Mouse (Mus musculus) intestine, postnatal 0 days (tissue): ENCODE data around the gene Aldh2. TPM values are rescaled to one million over a fixed set of nuclear protein-coding genes. Genes with fewer than 3 reads are reported as not detected.

Experiments used
- ATAC-seq: fragments of 200-750 bp; cut with Nextera tagmentation; 2 replicates; pipeline ENCODE4 v1.8.0; 2017; ENCODE audit warnings: mild to moderate bottlenecking, moderate TSS enrichment, moderate library complexity
- H3K27ac ChIP-seq: fragments of 300-500 bp; sonication (generic); 2 replicates; pipeline ENCODE4 v1.5.1; 2014; ENCODE audit warnings: mild to moderate bottlenecking, low read depth, low read length, moderate library complexity
- H3K27me3 ChIP-seq: fragments of 300-500 bp; sonication (generic); replicated peaks from 2 replicates; pipeline ENCODE4 v1.6.1; 2014; ENCODE audit warnings: low read length, mixed read lengths; ENCODE audit not compliant: control insufficient read depth, insufficient read depth
- H3K36me3 ChIP-seq: fragments of 300-500 bp; sonication (generic); 2 replicates; pipeline ENCODE4 v1.6.1; 2014; ENCODE audit warnings: mild to moderate bottlenecking, moderate library complexity; ENCODE audit not compliant: control insufficient read depth, insufficient read depth
- H3K4me1 ChIP-seq: fragments of 300-500 bp; sonication (generic); replicated peaks from 2 replicates; pipeline ENCODE4 v1.6.1; 2014; ENCODE audit warnings: antibody characterized with exemption, low read length, mixed read lengths; ENCODE audit not compliant: control insufficient read depth, insufficient read depth
- H3K4me2 ChIP-seq: fragments of 300-500 bp; sonication (generic); replicated peaks from 2 replicates; pipeline ENCODE4 v1.6.1; 2014; ENCODE audit warnings: low read depth, mild to moderate bottlenecking, moderate library complexity
- H3K4me3 ChIP-seq: fragments of 300-500 bp; sonication (generic); 2 replicates; pipeline ENCODE4 v1.5.1; 2014; ENCODE audit warnings: low read depth, low read length
- H3K9ac ChIP-seq: fragments of 300-500 bp; sonication (generic); 2 replicates; pipeline ENCODE4 v1.6.1; 2014; ENCODE audit warnings: mild to moderate bottlenecking, low read depth, low read length
- H3K9me3 ChIP-seq: fragments of 300-500 bp; sonication (generic); 2 replicates; pipeline ENCODE4 v1.6.1; 2016; ENCODE audit warnings: mixed run types; ENCODE audit not compliant: control insufficient read depth
- CTCF ChIP-seq: sonication (generic); IDR thresholded peaks from 2 replicates; pipeline ENCODE4 v1.5.1; 2016; ENCODE audit warnings: low read depth, mild to moderate bottlenecking, control low read depth, antibody characterized with exemption, moderate library complexity
- WGBS: fragments of 180-500 bp; shearing (Covaris S2); extraction: QIAGEN DNeasy Blood & Tissue Kit; methylation state at CpG from one replicate; pipeline ENCODE4 v1.1.7; 2014; 5-methylcytosine and 5-hydroxymethylcytosine counted together
- polyA plus RNA-seq: library from polyadenylated mRNA; unstranded; fragments of >200 nt; fragmentation: Nextera tagmentation; extraction: Ambion mirVana; gene quantifications from 2 replicates; pipeline ENCODE4 v1.2.1, GENCODE M21; 2015

Gene Aldh2
- polyA plus RNA-seq, 1 experiment from 2014 or later, result 181 TPM

- H3K4me3 ChIP-seq, result peak within 1 kb of the TSS; percentile 95
- peak within 1 kb of the TSS; percentile 97 for H3K27ac ChIP-seq
- under 1% methylated on average over 55 of the region's 55 CpGs for WGBS
- no peaks in the 10 kb centered on the region for H3K9me3 ChIP-seq
- peak within 1 kb of the TSS; percentile 100 for H3K9ac ChIP-seq
- H3K36me3 ChIP-seq, result no peaks in the 10 kb centered on the region
- H3K27me3 ChIP-seq, result no peaks in the 10 kb centered on the region
- no peak for TF ChIP-seq CTCF
- H3K4me2 ChIP-seq, result peak within 1 kb of the TSS; percentile 76
- 0 out of 2 replicates have a peak, but pooled peaks cover 6% of the 10 kb centered on the region for H3K4me1 ChIP-seq
- peak; percentile 91 for ATAC-seq
These were observed 47.7 kb downstream of the Aldh2 start, which contains the start of gene Mapkapk5 for GRCm38 (mm10) chr5:121545793-121546529. TSS of gene Mapkapk5 (minus strand) at chr5:121545905.

- peak; percentile 75 for ATAC-seq
- Histone ChIP-seq H3K27ac (peak within 1 kb of the TSS; percentile 97), H3K9ac (peak within 1 kb of the TSS; percentile 100), H3K4me3 (peak within 1 kb of the TSS; percentile 95), H3K9me3 (no peaks in the 10 kb centered on the region), H3K4me2 (peak within 1 kb of the TSS; percentile 76), H3K36me3 (no peaks in the 10 kb centered on the region), H3K27me3 (no peaks in the 10 kb centered on the region), H3K4me1 (0 out of 2 replicates have a peak, but pooled peaks cover 6% of the 10 kb centered on the region)
- WGBS, result under 1% methylated on average over 58 of the region's 97 CpGs
- no peak for TF ChIP-seq CTCF
These were observed 48.5 kb downstream of the Aldh2 start, which contains the start of the genes Adam1a and Gm42878 for GRCm38 (mm10) chr5:121544910-121545792. TSS of gene Adam1a (minus strand) at chr5:121545482. TSS of gene Gm42878 (minus strand) at chr5:121545482.

- TF ChIP-seq CTCF, result no peak
- no peak for ATAC-seq
- Histone ChIP-seq H3K9ac (no peak overlapping the region), H3K4me3 (no peak overlapping the region), H3K9me3 (no peaks in the 10 kb centered on the region), H3K4me1 (0 out of 2 replicates have a peak, but pooled peaks cover 6% of the 10 kb centered on the region), H3K27ac (no peak overlapping the region), H3K27me3 (no peaks in the 10 kb centered on the region), H3K36me3 (peaks cover 8% of the 10 kb centered on the region; the same call in 1 of the 2 replicates), H3K4me2 (no peak overlapping the region)
- WGBS, result 85% methylated on average over 3 of the region's 3 CpGs
These were observed 50.3 kb downstream of the Aldh2 start for GRCm38 (mm10) chr5:121543370-121543769.

GRCm38 (mm10) chr5:121541235-121541634, 52.4 kb downstream of the Aldh2 start:
- no peaks in the 10 kb centered on the region for H3K27me3 ChIP-seq
- H3K4me1 ChIP-seq, result 0 out of 2 replicates have a peak, but pooled peaks cover 6% of the 10 kb centered on the region
- ATAC-seq, result no peak
- no peak overlapping the region for H3K9ac ChIP-seq
- WGBS, result 70% methylated on average over 7 of the region's 7 CpGs
- no peak overlapping the region for H3K4me2 ChIP-seq
- H3K4me3 ChIP-seq, result no peak overlapping the region
- H3K9me3 ChIP-seq, result no peaks in the 10 kb centered on the region
- no peak overlapping the region for H3K27ac ChIP-seq
- H3K36me3 ChIP-seq, result peaks cover 21% of the 10 kb centered on the region
- TF ChIP-seq CTCF, result peak; percentile 59

- H3K9ac ChIP-seq, result no peak overlapping the region
- no peaks in the 10 kb centered on the region for H3K27me3 ChIP-seq
- H3K27ac ChIP-seq, result no peak overlapping the region
- H3K4me1 ChIP-seq, result 0 out of 2 replicates have a peak, but pooled peaks cover 6% of the 10 kb centered on the region
- H3K9me3 ChIP-seq, result no peaks in the 10 kb centered on the region
- TF ChIP-seq CTCF, result no peak
- ATAC-seq, result no peak
- WGBS, result 88% methylated on average over 5 of the region's 5 CpGs
- H3K36me3 ChIP-seq, result peaks cover 32% of the 10 kb centered on the region
- no peak overlapping the region for H3K4me2 ChIP-seq
- H3K4me3 ChIP-seq, result no peak overlapping the region
These were observed 53.6 kb downstream of the Aldh2 start for GRCm38 (mm10) chr5:121540066-121540465.

GRCm38 (mm10) chr5:121537588-121537987, 56.0 kb downstream of the Aldh2 start:
- no peak for TF ChIP-seq CTCF
- no peak overlapping the region for H3K27ac ChIP-seq
- WGBS, result 86% methylated on average over 2 of the region's 2 CpGs

More at GRCm38 (mm10) chr5:121537588-121537987, 56.0 kb downstream of the Aldh2 start:
- no peak for ATAC-seq
- H3K36me3 ChIP-seq, result peaks cover 52% of the 10 kb centered on the region
- H3K4me2 ChIP-seq, result no peak overlapping the region
- no peaks in the 10 kb centered on the region for H3K9me3 ChIP-seq
- no peak overlapping the region for H3K4me3 ChIP-seq
- H3K27me3 ChIP-seq, result no peaks in the 10 kb centered on the region
- no peak overlapping the region for H3K9ac ChIP-seq
- no peaks in the 10 kb centered on the region for H3K4me1 ChIP-seq
